Mouse (Mus musculus) MEL (cell line): ENCODE data around the gene Hipk1. TPM values are rescaled to one million over a fixed set of nuclear protein-coding genes. Genes with fewer than 3 reads are reported as not detected.
"Not testable (repeated sequence)": the region's sequence is repeated elsewhere in the genome, so short reads cannot be mapped to it uniquely, and the experiment has no call there.

Source experiments
- DNase-seq: peaks from one replicate; pipeline ENCODE4 v3.0.0; 2011; ENCODE audit warnings: low read depth, low spot score
- H3K27ac ChIP-seq: 2 replicates; pipeline ENCODE4 v1.5.1; 2012; ENCODE audit warnings: low read depth, mild to moderate bottlenecking, control low read depth, low read length, moderate library complexity; ENCODE audit not compliant: control insufficient read depth
- H3K27me3 ChIP-seq, 2 experiments: fragments of 150-350 bp in 1 of 2; sonication (generic) in 1 of 2; 2 replicates each; pipeline ENCODE4 v1.6.1; 2012; ENCODE audit warnings: low read length in 2 of 2, mild to moderate bottlenecking in 2 of 2, improper control_type of control experiment in 1 of 2, moderate library complexity in 1 of 2; ENCODE audit not compliant: insufficient read depth in 2 of 2, control insufficient read depth in 1 of 2
- H3K36me3 ChIP-seq, 2 experiments: 2 replicates each; pipeline ENCODE4 v1.6.1; 2012 to 2014; ENCODE audit warnings: low read length in 2 of 2, improper control_type of control experiment in 1 of 2, inconsistent platforms in 1 of 2, mild to moderate bottlenecking in 1 of 2; ENCODE audit not compliant: insufficient read depth in 2 of 2, control insufficient read depth in 1 of 2
- H3K4me1 ChIP-seq, 2 experiments: fragments of 150-350 bp in 1 of 2; sonication (generic) in 1 of 2; 2 replicates each; pipeline ENCODE4 v1.6.1; 2012; ENCODE audit warnings: low read length in 2 of 2, improper control_type of control experiment in 1 of 2, mild to moderate bottlenecking in 1 of 2; ENCODE audit not compliant: insufficient read depth in 2 of 2, control insufficient read depth in 1 of 2
- H3K4me3 ChIP-seq, 2 experiments: fragments of 150-350 bp in 1 of 2; sonication (generic) in 1 of 2; 2 replicates each; pipeline ENCODE4 v1.5.1; 2012; ENCODE audit warnings: low read depth in 2 of 2, low read length in 2 of 2, mild to moderate bottlenecking in 2 of 2, moderate library complexity in 2 of 2, control low read depth in 1 of 2, improper control_type of control experiment in 1 of 2; ENCODE audit not compliant: control insufficient read depth in 1 of 2, insufficient read depth in 1 of 2
- H3K79me2 ChIP-seq: 2 replicates; pipeline ENCODE4 v1.6.1; 2012; ENCODE audit warnings: mild to moderate bottlenecking, low read length, moderate library complexity; ENCODE audit not compliant: control insufficient read depth, poor library complexity, insufficient read depth
- H3K9ac ChIP-seq: 2 replicates; pipeline ENCODE4 v1.6.1; 2012; ENCODE audit warnings: low read depth, mild to moderate bottlenecking, control low read depth, low read length, moderate library complexity; ENCODE audit not compliant: control insufficient read depth, poor library complexity, severe bottlenecking
- H3K9me3 ChIP-seq: fragments of 150-350 bp; sonication (generic); replicated peaks from 2 replicates; pipeline ENCODE4 v1.6.1; 2012; ENCODE audit warnings: mild to moderate bottlenecking, low read length, improper control_type of control experiment, moderate library complexity; ENCODE audit not compliant: insufficient read depth
- BHLHE40 ChIP-seq: IDR thresholded peaks from 2 replicates; pipeline ENCODE4 v1.6.1; 2012; ENCODE audit warnings: low read depth, mild to moderate bottlenecking, inconsistent platforms, low read length, improper control_type of control experiment, borderline replicate concordance
- CHD2 ChIP-seq: IDR thresholded peaks from 2 replicates; pipeline ENCODE4 v1.6.1; 2011; ENCODE audit warnings: low read length, improper control_type of control experiment
- CTCF ChIP-seq, 3 experiments: IDR thresholded peaks in 2 of 3; conservative IDR thresholded peaks in 1 of 3; 2 replicates each; pipeline ENCODE4 v1.5.1; 2011 to 2012; ENCODE audit warnings: low read length in 3 of 3, low read depth in 2 of 3, mild to moderate bottlenecking in 2 of 3, improper control_type of control experiment in 1 of 3, inconsistent platforms in 1 of 3, mixed read lengths in 1 of 3, moderate library complexity in 1 of 3; ENCODE audit not compliant: control insufficient read depth in 1 of 3, insufficient read depth in 1 of 3, poor library complexity in 1 of 3, severe bottlenecking in 1 of 3
- ELF1 ChIP-seq: IDR thresholded peaks from 2 replicates; pipeline ENCODE4 v1.6.1; 2014; ENCODE audit warnings: low read depth, mild to moderate bottlenecking, inconsistent platforms, low read length, improper control_type of control experiment, moderate library complexity
- EP300 ChIP-seq, 2 experiments: IDR thresholded peaks; 2 replicates each; pipeline ENCODE4 v1.6.1; 2011; ENCODE audit warnings: improper control_type of control experiment in 2 of 2, low read length in 2 of 2, low read depth in 1 of 2, mild to moderate bottlenecking in 1 of 2
- GATA1 ChIP-seq: IDR thresholded peaks from 2 replicates; pipeline ENCODE4 v1.6.1; 2011; ENCODE audit warnings: low read depth, low read length, improper control_type of control experiment
- MAX ChIP-seq: IDR thresholded peaks from 2 replicates; pipeline ENCODE4 v1.6.1; 2011; ENCODE audit warnings: low read length, improper control_type of control experiment
- MEF2A ChIP-seq: IDR thresholded peaks from 2 replicates; pipeline ENCODE4 v1.6.1; 2014; ENCODE audit warnings: low read depth, mild to moderate bottlenecking, inconsistent platforms, low read length, improper control_type of control experiment; ENCODE audit not compliant: poor library complexity, insufficient replicate concordance, severe bottlenecking; ENCODE audit errors: extremely low read depth
- MXI1 ChIP-seq: IDR thresholded peaks from 2 replicates; pipeline ENCODE4 v1.6.1; 2011; ENCODE audit warnings: mild to moderate bottlenecking, low read depth, low read length, improper control_type of control experiment
- MYC ChIP-seq: IDR thresholded peaks from 2 replicates; pipeline ENCODE4 v1.6.1; 2011; ENCODE audit warnings: low read depth, mild to moderate bottlenecking, low read length, improper control_type of control experiment, moderate library complexity
- RAD21 ChIP-seq: IDR thresholded peaks from 2 replicates; pipeline ENCODE4 v1.6.1; 2011; ENCODE audit warnings: mild to moderate bottlenecking, low read depth, low read length, improper control_type of control experiment
- TBP ChIP-seq: IDR thresholded peaks from 2 replicates; pipeline ENCODE4 v1.8.0; 2011; ENCODE audit warnings: low read depth, low read length, improper control_type of control experiment
- UBTF ChIP-seq: IDR thresholded peaks from 2 replicates; pipeline ENCODE4 v1.6.1; 2012; ENCODE audit warnings: low read depth, mild to moderate bottlenecking, inconsistent platforms, low read length, improper control_type of control experiment, moderate library complexity, borderline replicate concordance; ENCODE audit not compliant: insufficient read depth
- USF1 ChIP-seq: IDR thresholded peaks from 2 replicates; pipeline ENCODE4 v1.6.1; 2014; ENCODE audit warnings: low read depth, mild to moderate bottlenecking, inconsistent platforms, low read length, improper control_type of control experiment, moderate library complexity
- USF2 ChIP-seq, 2 experiments: IDR thresholded peaks; 2 replicates each; pipeline ENCODE4 v1.6.1; 2011 to 2012; ENCODE audit warnings: improper control_type of control experiment in 2 of 2, low read length in 2 of 2, borderline replicate concordance in 1 of 2, inconsistent platforms in 1 of 2, low read depth in 1 of 2, mild to moderate bottlenecking in 1 of 2; ENCODE audit not compliant: insufficient read depth in 1 of 2
- ZC3H11A ChIP-seq: IDR thresholded peaks from 2 replicates; pipeline ENCODE4 v1.6.1; 2012; ENCODE audit warnings: low read depth, mild to moderate bottlenecking, inconsistent platforms, low read length, improper control_type of control experiment
- ZKSCAN1 ChIP-seq: IDR thresholded peaks from 2 replicates; pipeline ENCODE4 v1.6.1; 2012; ENCODE audit warnings: low read depth, mild to moderate bottlenecking, inconsistent platforms, low read length, improper control_type of control experiment, moderate library complexity
- polyA plus RNA-seq, 2 experiments: library from polyadenylated mRNA; stranded (reverse) in 1 of 2; unstranded in 1 of 2; fragments of >175 nt in 1 of 2; fragments of >200 nt in 1 of 2; gene quantifications; 2 replicates each; pipeline versions ENCODE4 v1.2.1 to v1.2.4; 2012; ENCODE audit warnings: low replicate concordance in 2 of 2, low read depth in 1 of 2; ENCODE audit not compliant: insufficient read length in 2 of 2, insufficient read depth in 1 of 2, missing spikeins in 1 of 2
- total RNA-seq: library from RNA; depleted of rRNA; stranded (reverse); fragments of 300-350 nt; gene quantifications from 2 replicates; pipeline ENCODE4 v1.2.3, GENCODE M21; 2012

Hipk1 gene
- total and polyA plus RNA-seq, 3 experiments, result 16.7 to 28.7 TPM; not detected in 1

GRCm38 (mm10) chr3:103791230-103792110 lies at the start of gene Hipk1 (continued):
- TF ChIP-seq MXI1 (peak; percentile 76), UBTF (no peak), GATA1 (no peak), ELF1 (peak; percentile 90), RAD21 (no peak)
- TF ChIP-seq, all 39 proteins: peak for 19

GRCm38 (mm10) chr3:103840946-103841345 lies 49.6 kb upstream of the Hipk1 start:
- not testable (repeated sequence) for H3K4me3 ChIP-seq, H3K4me1 ChIP-seq, H3K9me3 ChIP-seq, H3K79me2 ChIP-seq, H3K9ac ChIP-seq, H3K27ac ChIP-seq, H3K27me3 ChIP-seq, H3K36me3 ChIP-seq
- DNase-seq, result peak; percentile 59

- H3K9me3 ChIP-seq, DNase-seq, H3K27me3 ChIP-seq, H3K4me1 ChIP-seq, H3K79me2 ChIP-seq, H3K4me3 ChIP-seq, H3K27ac ChIP-seq, H3K36me3 ChIP-seq, H3K9ac ChIP-seq: not testable (repeated sequence)
Observed at GRCm38 (mm10) chr3:103840195-103840594, 48.8 kb upstream of the Hipk1 start.

GRCm38 (mm10) chr3:103839711-103840110 lies 48.3 kb upstream of the Hipk1 start:
- no peaks in the 10 kb centered on the region for H3K36me3 ChIP-seq
- no peak overlapping the region for H3K9ac ChIP-seq
- no peaks in the 10 kb centered on the region for H3K27me3 ChIP-seq
- no peaks in the 10 kb centered on the region for H3K79me2 ChIP-seq
- TF ChIP-seq UBTF, result no peak
- TF ChIP-seq ZC3H11A, result no peak
- no peak for TF ChIP-seq ZKSCAN1
- TF ChIP-seq BHLHE40, result no peak
- TF ChIP-seq CHD2, result no peak
- no peak for TF ChIP-seq EP300 (IDR thresholded peaks at IDR 0.05; ENCODE audit: low read depth in 1 of 2, low read length in 2 of 2)
- TF ChIP-seq USF1, result no peak
- TF ChIP-seq USF2 (IDR thresholded peaks at IDR 0.05; ENCODE audit: borderline replicate concordance in 1 of 2, insufficient read depth in 1 of 2, low read depth in 1 of 2, low read length in 2 of 2), result no peak
- no peak for TF ChIP-seq TBP
- no peak for TF ChIP-seq MYC
- TF ChIP-seq MAX, result no peak
- TF ChIP-seq MEF2A, result no peak
- TF ChIP-seq CTCF (IDR thresholded peaks at IDR 0.05 in 2 of 3, conservative IDR thresholded peaks at IDR 0.05 in 1 of 3; ENCODE audit: control insufficient read depth in 1 of 3, insufficient read depth in 1 of 3, low read depth in 2 of 3, low read length in 3 of 3, poor library complexity in 1 of 3, severe bottlenecking in 1 of 3), result no peak
- TF ChIP-seq GATA1, result no peak
- no peak overlapping the region for H3K4me3 ChIP-seq
- DNase-seq, result no peak
- H3K4me1 ChIP-seq, result no peaks in the 10 kb centered on the region
- H3K9me3 ChIP-seq, result no peaks in the 10 kb centered on the region
- H3K27ac ChIP-seq, result no peak overlapping the region
